Mouse (Mus musculus) liver, postnatal 0 days (tissue): ENCODE results near the gene Mettl24.

Experiments used
- CTCF ChIP-seq: sonication (generic); IDR thresholded peaks from 2 replicates; pipeline ENCODE4 v1.5.1; 2016; ENCODE audit warnings: antibody characterized with exemption, low read depth
- EP300 ChIP-seq: IDR thresholded peaks from 2 replicates; pipeline ENCODE4 v1.6.1; 2016; ENCODE audit warnings: antibody characterized with exemption, low read depth, mild to moderate bottlenecking

GRCm38 (mm10) chr10:40726989-40727388 is 43.9 kb downstream of the Mettl24 start:
- TF ChIP-seq CTCF (no peak), EP300 (no peak)
